Mouse (Mus musculus): Measurements from ENCODE around the gene Bach2.

DNA sequence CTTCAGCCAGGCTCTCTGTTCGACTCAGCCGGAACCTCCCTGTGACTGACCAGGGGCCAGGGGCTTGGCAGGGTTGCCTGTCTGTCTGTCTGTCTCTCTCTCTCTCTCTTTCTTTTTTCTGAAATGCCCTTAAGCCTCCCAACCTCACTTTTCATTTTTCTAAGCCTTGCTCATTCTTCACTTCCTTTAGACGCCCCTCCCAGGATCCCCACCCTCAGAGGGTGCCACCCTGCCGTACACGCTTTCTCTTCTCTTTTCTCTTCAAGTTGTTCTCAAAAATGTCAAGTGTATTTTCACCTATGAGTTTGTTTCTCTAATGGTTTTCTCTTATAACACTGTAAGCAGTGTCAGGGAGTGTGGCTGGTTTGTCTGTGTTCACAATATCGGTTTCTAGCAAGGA is 42.7 kb downstream of the Bach2 start:
- TF ChIP-seq CTCF (IDR thresholded peaks at IDR 0.05; ENCODE audit: low read depth) (no peak), EP300 (IDR thresholded peaks at IDR 0.05; ENCODE audit: low read depth) (no peak)
